Mouse (Mus musculus) embryo, embryonic 11.5 days (tissue): ENCODE results near the gene Ccm2.
A peak's percentile ranks its signal among the peaks of the same experiment; 100 is the strongest.

Experiments used
- DNase-seq: peaks from one replicate; pipeline ENCODE4 v3.0.0-alpha.2; 2012; ENCODE audit warnings: low read depth, low spot score

The Ccm2 gene

DNA sequence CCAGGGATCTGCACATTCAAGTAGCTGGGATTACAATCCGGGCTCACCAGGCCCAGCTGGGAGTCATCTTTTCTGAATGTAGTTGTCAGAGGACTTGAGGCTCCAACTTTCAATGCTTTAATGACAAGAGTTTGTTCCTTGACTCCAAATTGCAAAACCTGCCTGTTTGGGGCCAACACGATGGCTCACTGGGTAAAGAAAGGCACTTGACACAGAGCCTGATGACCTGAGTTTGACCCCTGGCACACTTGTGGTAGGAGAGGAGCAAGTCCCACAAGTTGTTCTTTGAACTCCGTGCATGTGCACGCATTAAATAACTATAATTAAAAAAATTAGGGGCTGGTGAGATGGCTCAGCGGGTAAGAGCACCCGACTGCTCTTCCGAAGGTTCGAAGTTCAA is 16.7 kb upstream of the Ccm2 start:
- DNase-seq: no peak

DNA sequence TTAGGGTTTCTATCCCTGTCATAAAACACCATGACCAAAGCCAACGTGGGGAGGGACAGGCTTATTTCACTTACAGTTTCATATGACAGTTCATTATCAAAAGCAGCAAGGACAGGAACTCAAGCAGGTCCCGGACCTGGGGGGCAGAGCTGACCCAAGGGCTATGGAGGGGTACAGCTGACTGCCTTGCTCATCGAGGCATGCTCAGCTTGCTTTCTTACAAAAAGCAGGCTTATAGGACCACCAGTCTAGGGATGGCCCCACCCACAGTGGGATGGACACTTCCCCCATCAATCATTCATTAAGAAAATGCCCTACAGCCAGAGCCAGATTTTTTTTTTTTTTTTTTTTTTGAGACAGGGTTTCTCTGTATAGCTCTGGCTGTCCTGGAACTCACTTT is 15.9 kb upstream of the Ccm2 start:
- no peak for DNase-seq

DNA sequence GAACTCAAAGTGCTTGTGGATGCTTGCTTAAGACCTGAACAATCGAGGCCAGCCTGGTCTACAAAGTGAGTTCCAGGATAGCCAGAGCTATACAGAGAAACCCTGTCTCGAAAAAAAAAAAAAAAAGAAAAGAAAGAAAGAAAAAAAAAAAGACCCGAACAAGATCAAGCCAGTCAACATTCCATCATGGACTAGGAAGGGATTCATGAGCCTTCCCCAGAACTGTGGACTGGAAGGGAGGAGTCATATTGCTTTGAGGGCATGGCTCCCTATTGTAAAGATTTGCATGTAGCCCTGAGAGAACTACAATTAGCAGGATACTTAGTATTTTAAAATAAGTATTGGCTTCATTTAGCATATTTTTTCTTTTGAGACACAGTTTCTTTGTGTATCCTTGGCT is 2.0 kb upstream of the Ccm2 start:
- DNase-seq: no peak

DNA sequence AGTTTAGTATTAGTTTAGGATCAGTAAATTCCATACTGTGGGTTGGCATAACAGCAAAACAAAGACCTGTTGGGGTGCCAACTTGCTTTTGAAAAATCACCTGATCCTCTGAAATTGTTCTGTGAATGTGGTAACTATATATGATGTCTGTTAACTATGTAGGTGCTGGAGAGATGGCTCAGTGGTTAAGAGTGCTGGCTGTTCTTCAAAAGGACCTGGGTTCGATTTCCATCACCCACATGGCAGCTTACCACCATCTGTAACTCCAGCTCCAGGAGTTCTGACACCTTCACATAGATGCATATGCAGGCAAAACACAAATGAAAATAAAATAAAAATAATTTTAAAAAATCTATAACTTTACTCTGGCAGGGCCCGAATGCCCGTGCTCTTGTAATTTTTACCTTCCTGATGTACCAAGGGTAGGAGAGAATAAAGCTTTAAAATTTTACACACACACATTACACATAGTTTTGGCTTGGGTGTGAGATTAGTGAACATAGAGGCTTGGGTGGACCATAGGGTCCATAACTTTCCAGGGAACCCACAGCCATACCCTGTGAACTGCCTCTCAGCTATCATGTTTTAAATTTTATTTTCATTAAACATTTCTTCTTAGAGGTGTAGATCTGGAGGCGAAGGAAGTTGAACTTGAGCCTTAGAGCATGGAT is 1.4 kb upstream of the Ccm2 start:
- no peak for DNase-seq

DNA sequence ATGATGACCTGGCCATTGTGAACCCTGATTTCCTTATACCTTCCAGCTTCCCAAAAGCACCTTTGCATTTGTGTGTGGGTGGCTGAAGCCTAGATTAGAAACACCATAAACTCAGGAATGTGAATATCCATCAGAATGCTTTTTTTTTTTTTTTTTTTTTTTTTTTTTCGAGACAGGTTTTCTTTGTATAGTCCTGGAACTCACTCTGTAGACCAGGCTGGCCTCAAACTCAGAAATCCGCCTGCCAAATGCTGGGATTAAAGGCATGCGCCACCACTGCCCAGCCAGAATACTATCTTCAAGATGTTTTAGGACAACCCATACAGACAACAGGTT is 862 bp upstream of the Ccm2 start:
- DNase-seq: no peak

DNA sequence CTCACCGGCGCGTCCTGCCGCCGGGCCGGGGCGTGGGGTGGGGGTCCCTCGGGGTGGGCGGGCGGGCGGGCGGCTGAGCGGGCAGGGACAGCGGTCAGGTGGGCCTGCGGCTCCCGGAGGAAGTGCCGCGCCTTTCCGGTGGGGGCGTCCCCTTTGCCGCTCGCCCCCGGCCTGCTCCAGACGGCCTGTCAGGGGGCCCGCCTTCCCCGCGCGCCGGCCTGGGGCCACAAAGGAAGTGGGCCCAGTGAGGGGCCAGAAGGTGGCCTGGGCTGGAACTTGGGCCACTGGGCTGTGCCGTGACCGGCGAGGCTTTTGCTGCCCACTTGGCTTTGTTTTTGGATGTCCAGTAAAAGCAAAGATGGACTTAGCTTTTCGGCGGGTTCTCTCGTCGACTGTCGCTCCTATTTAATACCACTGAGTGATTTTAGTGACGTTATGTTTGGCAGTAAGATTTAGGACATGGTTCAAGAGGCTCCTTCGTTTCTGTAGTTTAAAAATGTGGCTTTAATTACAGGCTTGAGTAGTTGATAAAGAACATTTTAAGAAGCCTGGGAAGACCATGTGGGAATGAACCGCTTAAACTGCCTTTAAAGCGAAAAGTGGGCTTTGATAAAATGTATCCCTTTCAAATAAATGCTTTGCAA is 472 bp downstream of the Ccm2 start:
- DNase-seq: peak; percentile 24

DNA sequence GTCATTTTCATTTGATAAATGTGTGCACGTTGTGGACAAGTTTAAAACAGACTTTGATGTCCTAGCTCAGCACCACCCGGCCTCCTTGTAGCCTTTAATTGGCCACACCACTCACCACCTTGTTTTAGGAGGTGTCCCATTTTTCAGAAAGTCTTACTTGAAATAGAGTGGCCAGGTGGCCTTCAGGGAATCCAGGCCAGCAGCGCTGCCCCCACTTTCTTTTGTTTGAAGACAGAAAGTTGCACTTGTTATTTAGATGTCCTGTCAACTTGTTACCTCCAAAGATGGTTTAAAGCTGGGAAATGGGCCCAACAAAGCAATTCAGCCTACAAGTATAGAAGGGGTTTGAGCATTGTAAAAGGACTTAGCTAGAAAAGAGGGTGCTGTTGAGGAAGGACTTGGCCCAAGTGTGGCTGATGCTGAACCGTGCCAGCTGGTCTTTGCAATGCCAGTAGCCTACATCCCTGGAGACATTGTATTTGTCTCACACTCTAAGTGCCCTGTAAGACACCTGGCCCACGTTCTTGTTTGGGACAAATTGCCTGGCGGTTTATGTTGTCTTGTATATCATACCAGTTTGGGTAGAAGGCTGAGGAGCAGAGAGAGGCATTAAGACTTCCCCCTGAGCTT is 1.1 kb downstream of the Ccm2 start:
- no peak for DNase-seq

DNA sequence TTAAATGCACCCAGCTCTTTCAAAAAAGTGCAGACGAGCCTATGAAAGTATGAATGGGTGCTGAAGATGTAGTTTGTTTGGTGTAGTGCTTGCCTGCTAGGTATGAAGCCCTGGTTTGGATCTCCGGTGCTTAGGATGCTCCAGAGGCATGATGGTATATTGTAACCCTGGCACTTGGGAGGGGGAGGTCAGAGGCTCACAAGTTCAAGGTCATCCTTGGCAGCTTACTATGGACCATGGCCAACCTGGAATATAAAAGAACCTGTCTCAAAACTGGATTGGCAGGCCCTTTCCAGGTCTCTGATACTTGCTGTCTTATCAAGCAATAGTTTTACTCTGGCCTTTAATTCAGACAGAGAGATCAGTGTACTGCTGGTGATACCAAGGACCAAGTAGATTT is 3.1 kb downstream of the Ccm2 start:
- no peak for DNase-seq

DNA sequence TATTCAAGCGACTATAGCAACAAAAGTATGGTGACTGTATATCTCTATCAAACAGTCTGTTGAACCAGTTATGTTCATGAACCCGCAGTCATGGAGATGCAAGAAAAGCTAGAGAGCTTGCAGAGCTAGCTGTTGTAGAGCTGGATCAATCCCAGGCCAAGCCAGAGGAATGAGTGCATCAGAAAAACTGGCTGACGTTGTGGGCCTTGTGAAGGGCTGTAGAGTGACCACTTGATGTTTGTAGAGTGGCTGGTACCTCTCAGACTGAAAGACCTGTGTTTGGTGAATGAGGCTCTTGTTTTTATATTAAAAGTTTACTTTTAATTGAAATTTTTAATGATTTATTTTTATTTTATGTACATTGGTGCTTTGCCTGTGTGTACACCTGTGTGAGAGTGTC is 3.5 kb downstream of the Ccm2 start:
- DNase-seq: no peak

DNA sequence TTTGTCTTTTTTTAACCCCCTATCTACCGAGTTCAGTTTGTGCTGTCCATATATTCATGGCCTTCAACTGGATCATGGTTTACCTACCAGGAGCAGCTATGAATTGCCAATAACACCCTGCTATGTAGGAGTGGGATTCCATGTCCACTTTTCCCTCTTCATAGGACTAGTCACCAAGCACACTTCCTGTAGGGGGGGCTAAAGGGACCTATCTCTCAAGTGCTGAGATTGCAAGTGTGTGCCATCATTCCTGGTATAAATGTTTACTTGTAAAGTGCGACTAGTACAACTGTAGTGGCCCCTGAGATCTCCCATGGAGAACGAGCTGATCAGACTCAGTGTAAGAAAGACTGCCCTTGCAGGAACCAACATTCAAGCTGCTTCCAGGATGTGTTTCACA is 11.5 kb downstream of the Ccm2 start:
- no peak for DNase-seq

DNA sequence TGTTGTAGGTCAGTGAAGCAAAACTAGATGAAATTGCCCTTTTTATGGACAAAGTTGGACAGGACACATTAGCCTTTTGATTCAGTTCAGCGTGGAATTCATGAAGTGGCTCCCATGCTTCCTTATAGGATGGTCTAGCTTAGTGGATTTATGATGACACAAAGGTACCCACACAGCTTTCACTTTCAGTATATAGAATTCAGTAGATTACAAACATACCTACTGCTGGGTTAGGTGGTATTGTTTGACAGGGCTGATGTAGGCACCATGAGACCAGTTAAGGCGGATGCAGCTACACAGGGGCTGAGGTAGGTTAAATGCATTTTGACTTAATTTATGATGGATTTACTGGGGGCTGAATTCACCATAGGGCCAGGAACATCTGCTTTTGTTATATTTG is 13.3 kb downstream of the Ccm2 start:
- no peak for DNase-seq

DNA sequence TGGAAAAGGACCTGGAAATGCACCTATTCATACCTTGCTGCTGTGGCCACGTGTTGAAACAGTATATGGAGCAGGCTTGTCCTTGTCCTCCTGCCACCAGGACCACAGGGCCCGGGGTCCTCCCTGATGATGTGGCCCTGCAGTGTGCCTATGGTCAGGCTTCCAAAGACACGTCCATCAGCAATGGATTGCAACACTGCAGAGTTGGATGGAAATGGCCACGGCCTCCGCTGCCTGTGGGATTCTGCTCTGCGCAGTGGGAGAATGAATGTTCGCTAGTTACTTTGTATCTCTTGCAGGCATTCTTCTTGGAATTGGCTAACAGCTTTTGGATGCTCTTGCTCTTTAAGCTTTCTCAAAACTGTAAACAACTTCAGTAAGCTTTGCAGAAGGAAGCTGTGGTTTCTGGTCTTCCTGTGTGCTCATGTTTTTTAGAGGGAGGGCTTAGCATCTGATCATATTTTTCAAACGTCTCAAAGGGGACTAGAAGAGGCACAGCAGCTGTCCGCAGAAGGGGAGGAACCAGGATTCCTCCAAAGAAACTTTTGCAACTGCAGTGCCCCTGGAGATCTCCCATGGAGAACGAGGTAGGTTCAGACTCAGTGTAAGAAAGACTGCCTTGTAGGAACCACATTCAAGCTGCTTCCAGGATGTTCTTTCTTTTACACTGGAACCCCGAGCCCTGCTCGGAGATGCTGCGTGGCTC is 14.1 kb downstream of the Ccm2 start:
- no peak for DNase-seq

DNA sequence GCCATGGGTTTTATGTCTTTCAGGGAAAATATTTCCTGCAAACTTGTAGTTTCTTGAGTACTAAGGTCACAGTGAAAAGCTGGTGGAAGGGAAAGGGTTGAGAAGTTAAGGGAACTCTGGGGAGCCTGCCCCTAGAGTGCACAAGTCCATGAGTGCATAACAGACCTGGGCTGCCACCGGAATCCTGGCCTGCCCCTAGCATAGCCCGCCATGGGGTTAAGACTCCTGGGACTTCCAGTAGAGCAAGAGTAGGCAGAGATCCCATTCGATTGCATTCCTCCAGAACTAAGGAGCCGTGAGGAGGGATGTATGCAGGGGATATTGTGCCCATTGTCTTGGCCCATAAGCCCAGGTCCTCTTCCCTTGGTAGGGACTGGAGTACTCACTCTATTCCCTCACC is 14.8 kb downstream of the Ccm2 start:
- DNase-seq: no peak

DNA sequence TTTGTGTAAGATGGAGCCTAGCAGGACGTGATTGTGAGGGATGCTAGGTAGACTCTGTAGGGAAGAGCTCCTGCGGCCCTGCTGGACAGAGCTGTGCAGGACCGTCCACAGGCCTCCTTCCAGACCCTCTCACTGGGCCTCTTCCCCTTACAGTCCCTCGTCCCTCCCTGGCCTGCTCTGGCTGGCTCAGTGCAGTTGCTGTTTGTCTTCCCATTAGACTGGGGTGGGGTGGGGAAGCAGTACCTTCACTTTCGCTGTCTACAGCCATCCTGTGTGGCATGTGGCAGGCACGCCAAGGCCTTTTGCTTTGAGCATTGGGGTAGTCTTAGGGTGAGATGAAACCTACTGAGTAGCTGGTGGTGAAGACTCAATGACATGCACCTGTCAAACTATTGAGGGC is 15.7 kb downstream of the Ccm2 start:
- no peak for DNase-seq

DNA sequence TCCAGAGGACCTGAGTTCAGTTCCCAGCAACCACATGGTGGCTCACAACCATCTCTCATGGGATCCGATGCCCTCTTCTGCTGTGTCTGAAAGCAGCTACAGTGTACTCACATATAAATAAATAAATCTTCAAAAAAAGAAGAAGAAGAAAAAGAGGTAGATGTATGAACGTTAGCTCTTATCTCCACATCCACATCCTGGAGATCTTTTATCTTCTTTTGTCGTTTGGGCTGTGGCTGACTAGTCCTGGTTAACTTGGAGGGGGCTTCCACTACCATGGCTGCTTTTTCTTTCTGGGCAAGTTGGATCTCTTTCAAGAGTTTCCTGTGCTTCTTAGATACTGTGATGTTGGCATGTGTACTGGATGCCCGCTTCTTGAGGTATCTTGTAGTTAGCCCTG is 16.5 kb downstream of the Ccm2 start:
- no peak for DNase-seq

DNA sequence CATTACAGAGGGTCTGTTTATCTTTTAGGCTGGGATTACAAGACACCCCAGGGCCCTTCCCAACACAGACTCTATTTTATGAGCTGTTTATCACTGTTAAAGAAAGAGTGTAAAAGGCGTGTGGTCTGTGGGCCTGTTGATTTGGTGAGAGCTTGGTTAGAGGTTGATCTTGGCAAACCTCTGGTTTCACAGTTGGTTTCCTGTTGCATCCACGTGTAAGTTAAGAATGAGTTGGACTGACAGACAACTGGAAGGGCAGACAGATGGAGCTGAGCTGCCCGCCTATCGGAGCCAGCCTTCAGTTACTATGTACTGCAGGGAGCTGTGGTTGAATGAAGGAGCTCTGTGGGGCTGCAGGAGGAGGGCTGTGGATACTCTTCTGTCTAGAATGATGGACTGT is 19.8 kb downstream of the Ccm2 start:
- DNase-seq: no peak

DNA sequence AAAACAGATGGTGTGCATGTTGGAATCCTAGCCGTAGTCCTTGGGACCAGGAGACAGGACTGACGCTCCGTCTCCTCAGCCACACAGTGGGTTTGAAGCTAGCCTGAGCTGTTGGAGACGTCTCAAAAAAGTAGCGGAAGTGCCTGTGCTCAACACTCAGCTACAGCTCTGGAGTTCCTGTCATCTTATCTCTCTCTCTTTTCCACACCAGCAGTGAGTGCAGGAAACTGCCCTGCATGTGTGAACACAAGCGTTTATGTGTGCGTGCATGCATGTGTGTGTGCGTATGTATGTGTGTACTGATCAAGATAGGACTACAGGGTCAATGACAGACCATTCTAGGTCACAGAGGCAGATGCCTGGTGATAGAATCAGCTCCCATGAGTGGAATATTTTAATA is 21.3 kb downstream of the Ccm2 start:
- DNase-seq: no peak

DNA sequence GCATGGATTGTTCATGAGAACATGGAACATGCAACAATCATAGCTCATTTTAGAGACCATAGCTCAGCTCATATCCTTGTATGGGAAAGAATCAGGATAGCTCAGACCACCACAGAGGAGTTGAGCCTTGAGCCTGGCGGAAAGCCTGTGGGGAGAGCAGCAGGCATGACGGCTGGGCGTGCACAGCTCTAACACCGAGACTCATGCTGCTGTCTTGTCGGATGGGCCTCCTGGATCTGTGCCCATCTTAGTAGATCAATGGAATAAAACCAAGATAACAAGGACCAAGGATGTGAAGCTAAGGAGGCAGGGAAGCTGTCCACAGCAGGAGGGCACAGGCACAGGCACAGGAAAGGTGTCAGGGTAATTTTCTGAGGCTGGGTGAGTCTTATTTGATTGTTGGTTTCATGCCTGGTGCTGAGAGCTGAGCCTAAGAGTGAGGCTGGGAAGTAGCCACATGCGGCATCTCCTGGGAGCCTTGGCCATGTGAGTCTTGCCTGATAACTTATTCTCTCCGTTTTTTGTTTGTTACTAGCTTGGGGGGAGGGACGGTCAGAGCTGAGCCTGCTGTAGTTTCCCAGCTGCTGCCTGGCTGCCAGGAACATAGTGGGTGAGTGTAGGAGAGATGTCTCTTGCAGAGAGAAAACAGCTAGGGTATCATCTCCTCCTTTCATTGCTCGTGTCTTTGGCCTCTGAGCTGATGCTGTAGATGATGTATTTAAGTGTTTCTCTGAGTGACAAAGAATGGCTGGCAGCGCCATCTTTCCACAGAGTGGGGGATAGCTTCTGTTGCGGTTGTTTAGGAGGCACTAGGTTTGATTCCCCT is 22.1 kb downstream of the Ccm2 start:
- DNase-seq: no peak

DNA sequence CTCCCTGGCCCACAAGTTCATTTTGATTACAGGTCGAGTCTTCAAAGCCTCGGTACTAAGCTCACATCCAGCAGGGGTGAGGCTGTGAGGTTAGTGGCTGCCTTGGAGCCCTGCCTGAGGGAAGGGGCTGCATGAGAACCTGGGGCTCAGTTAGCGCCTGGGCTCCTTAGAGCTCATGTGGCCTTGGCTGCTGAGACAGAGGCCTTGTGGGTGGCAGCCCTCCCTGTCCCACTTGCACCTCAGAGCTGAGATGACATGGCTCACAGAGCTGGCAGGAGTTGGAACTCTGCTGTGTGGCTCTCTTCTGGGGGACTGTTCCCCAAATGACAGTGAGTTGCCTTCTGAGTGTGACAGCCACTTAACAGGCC is 22.7 kb downstream of the Ccm2 start:
- no peak for DNase-seq

DNA sequence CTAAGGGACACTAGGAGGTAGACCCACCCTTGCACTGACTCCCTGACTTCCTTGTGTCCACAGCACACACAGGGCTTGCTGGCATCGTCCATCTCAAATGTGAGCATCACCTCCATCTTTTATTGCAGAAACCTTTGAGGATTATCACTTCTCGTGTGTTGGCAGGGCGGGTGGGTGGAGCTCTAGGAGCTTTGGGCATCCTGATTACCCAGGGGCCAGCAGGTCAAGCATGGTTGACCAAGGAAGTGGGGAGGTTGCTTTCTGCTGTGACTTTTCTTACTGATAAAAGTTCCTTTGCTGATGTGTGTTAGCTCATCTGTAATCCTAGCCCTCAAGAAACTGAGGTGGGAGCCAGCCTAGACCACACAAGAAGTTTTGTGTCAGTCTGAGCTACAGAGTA is 29.5 kb downstream of the Ccm2 start:
- DNase-seq: no peak

DNA sequence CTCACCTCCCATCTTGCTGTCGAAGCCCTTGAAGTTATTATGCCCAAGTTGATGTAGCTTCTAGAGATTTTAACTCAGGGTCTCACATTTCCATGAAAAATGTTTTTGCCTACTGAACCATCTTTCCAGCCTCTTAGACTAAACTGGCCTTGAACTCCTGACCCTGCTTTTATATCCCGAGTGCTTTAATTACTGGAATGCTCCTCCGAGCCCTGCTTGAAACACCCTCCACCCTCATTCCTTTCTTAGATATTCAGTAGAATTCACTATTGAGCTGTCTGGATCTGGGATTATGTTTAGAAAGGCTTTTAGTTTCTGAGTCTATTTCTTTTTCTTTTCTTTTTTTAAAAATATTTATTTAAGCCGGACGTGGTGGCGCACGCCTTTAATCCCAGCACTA is 32.7 kb downstream of the Ccm2 start:
- DNase-seq: no peak

DNA sequence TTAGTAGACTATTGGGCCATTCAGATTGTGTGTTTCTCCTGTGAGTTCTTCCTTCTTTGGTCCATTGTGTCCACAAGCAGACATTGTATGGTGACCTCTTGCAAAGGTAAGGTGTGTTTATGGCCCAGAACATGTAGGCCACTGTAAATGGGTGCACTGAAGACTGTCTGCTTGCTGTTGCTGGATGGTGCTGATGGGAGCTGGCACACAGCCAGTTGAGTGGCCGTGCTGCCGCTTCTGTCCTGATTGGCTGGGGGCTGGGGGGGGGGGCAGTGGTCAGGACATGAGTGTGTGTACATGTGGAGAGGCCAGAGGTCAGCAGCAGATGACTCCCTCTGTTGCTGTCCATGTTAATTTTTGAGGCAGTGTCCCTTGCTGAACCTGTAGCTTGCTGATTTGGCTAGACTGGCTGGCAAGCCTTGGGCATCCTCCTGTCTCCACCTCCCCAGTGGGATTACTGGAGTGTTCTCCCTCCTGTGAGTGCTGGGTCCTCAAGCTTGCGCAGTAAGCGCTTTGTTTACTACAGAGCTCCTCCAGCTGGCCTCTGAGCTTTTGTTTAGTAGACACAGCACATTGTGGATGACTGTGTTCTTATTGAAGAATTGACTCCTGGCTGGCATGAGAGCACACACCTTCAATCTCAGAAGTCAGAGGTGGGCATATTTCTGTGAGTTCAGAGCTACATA is 33.5 kb downstream of the Ccm2 start:
- DNase-seq: no peak
